Mouse (Mus musculus): ENCODE measurements around the gene Zdhhc13. TPM values are rescaled to one million over a fixed set of nuclear protein-coding genes. Genes with fewer than 3 reads are reported as not detected.

Gene Zdhhc13
- polyA plus RNA-seq (2015; fragmentation: Nextera tagmentation; extraction: Ambion mirVana): 39.3 and 43.5 TPM in 2 replicates

DNA sequence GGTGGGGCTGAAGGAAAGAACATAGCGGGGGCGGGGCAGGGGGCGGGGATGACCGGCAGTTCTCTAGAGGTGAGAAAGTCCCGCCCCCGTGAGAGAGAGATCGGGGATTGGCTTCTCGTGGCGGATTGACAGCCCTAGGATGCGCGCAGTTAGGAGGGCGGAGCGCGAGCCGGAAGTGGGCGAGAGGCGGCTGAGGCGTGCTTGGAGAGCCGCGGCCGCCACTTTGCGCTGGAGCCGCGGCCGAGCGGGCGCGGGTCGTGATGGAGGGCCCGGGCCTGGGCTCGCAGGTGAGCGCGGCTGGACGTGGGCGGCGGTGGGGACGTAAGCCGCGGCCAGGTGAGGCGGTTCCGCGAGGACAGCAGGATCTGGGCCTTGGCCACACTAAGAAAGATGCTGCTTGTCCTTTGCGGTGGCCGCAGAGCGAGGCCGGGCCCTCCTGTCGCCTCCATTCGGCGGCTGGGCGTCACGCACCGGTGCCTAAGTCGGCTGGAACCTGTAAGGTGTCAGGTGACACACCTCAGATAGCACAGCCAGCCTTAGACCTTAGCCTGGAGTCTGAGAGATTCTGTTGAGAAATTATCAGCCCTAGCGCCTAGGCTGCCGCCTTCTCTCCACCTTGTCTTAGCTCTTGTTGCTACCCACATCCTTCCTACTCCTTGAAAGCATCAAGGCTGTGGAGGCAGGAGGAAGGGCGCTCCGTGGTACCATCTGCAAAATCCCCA is at the start of gene Zdhhc13:
Gene Zdhhc13, plus strand, starts transcription at position 153 of the 722 bp plus-strand sequence.
- H3K4me1 ChIP-seq: peaks cover 15% of the 10 kb centered on the region
- peak within 1 kb of the TSS; percentile 84 for H3K4me3 ChIP-seq (replicated peaks)
- WGBS: under 1% methylated on average over 56 of the region's 57 CpGs
- H3K27ac ChIP-seq: peak within 1 kb of the TSS; percentile 94
- peaks cover 6% of the 10 kb centered on the region; the same call in 1 of the 2 replicates for H3K36me3 ChIP-seq
- no peaks in the 10 kb centered on the region for H3K27me3 ChIP-seq
- peak within 1 kb of the TSS; percentile 70 for H3K9ac ChIP-seq
- H3K9me3 ChIP-seq (replicated peaks): no peaks in the 10 kb centered on the region
- ATAC-seq (replicated peaks; ENCODE audit: low FRiP score): peak; percentile 100
- H3K4me2 ChIP-seq: peak within 1 kb of the TSS; percentile 66

DNA sequence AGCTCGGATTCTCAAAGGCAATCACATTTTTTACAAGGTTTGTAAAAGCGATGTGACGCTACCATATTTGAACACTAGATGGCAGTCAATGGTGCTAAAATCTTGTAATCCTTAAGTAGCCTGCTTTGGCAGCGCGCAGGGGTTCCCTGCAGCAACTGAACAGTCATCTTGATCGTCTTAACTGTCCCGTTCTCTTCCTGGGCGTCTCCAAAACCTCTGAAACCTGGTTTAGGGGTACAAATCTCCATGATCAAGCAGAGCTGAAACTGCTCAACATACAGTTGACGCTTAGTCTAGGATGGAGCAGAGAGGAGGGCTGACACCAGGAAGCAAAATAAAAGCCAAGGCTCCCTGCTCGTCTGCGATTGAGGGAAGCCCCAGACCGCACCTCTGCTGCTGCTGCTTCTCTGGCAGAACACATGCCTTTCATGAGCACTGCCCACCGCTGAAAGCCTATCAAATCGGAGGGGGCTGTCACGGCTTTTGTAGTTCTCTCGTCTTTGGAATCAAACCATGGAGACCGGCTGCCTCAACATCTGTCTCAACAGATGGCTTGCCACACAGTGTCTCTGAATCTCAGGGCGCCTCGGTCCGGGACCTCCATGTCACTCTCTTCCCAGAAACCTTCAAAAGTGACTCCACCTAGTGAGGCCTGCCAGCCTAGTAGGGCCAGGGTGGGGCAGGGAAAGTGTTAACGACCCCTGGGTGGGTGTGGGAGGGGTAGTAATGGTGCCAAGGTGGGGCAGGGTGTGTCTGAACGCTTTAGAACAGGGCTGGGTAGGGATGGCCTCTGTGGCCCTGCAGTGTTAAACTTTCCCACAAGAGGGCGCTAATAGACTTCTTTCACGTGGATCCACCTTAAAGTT is 39.3 kb upstream of the Zdhhc13 start:
- peaks cover 13% of the 10 kb centered on the region for H3K4me1 ChIP-seq
- WGBS: 2% methylated on average over 24 of the region's 24 CpGs
- peak overlapping the region; percentile 91 for H3K4me2 ChIP-seq
- no peak overlapping the region for H3K27ac ChIP-seq
- no peaks in the 10 kb centered on the region for H3K9me3 ChIP-seq (replicated peaks)
- H3K9ac ChIP-seq: peak overlapping the region; percentile 45
- no peaks in the 10 kb centered on the region for H3K27me3 ChIP-seq
- no peaks in the 10 kb centered on the region for H3K36me3 ChIP-seq
- peak overlapping the region; percentile 45 for H3K4me3 ChIP-seq (replicated peaks)
- peak; percentile 85 for ATAC-seq (replicated peaks; ENCODE audit: low FRiP score)

DNA sequence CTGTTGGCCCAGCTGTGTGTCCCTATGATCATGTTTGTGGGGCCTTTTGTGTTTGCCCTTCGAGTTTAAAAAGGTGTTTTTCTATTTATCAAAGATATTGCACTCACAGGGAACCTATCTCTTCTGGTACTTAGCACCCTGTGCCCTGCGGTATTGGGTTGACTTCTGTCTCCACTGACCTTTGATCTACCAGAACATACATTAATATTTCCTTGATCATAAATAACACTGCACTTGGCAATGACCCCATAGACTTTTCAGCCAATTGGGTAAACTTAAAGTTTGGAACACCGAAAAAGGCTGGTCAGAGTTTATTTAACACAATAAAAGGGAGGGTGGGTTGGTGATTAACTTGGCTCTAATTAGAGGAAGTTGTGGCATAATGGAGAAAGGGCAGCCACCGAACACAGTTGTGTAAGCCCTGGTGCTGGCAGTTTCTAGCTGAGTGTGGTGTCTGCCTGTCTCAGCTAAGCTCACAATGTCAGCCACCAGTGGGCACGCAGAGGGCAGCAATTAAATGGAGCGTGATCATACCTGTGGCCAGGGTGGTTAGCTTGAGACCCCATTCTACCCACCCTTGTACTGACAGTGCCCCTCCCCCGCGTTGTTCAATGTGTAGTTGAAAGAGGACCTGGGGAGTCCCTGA is 38.5 kb upstream of the Zdhhc13 start:
- Histone ChIP-seq H3K4me2 (peak overlapping the region; percentile 91), H3K4me3 (replicated peaks) (0 out of 2 replicates have a peak overlapping the region, but pooled peaks have one; percentile 45), H3K9ac (no peak overlapping the region), H3K27me3 (no peaks in the 10 kb centered on the region), H3K4me1 (peaks cover 13% of the 10 kb centered on the region), H3K9me3 (replicated peaks) (no peaks in the 10 kb centered on the region), H3K36me3 (no peaks in the 10 kb centered on the region), H3K27ac (peak overlapping the region; percentile 34; the same call in 1 of the 2 replicates)
- 57% methylated on average over 8 of the region's 8 CpGs for WGBS
- peak; percentile 62 for ATAC-seq (replicated peaks; ENCODE audit: low FRiP score)

DNA sequence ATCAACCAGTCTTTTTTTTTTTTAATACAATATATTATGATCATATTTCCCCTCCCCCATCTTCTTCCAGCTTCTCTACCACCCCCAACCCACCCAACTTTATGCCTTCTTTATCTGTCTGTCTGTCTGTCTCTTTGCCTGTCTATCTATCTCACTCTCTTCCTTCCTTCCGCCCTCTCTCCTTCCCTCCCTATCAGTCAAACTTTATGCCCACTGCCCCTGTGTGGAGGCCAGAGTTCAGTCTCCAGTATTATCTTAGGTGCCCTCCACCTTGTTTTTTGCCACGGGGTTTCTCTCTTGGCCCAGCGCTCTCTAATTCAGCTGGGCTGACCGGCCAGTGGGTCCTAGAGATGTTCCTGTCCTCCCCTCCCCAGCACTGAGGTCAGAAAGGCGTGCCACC is 37.6 kb upstream of the Zdhhc13 start:
- Histone ChIP-seq H3K27me3 (no peaks in the 10 kb centered on the region), H3K9ac (no peak overlapping the region), H3K4me1 (peaks cover 13% of the 10 kb centered on the region), H3K4me3 (replicated peaks) (no peak overlapping the region), H3K27ac (no peak overlapping the region), H3K9me3 (replicated peaks) (no peaks in the 10 kb centered on the region), H3K36me3 (no peaks in the 10 kb centered on the region), H3K4me2 (no peak overlapping the region)
- ATAC-seq (replicated peaks; ENCODE audit: low FRiP score): no peak
- WGBS: 78% methylated on average over 5 of the region's 5 CpGs

DNA sequence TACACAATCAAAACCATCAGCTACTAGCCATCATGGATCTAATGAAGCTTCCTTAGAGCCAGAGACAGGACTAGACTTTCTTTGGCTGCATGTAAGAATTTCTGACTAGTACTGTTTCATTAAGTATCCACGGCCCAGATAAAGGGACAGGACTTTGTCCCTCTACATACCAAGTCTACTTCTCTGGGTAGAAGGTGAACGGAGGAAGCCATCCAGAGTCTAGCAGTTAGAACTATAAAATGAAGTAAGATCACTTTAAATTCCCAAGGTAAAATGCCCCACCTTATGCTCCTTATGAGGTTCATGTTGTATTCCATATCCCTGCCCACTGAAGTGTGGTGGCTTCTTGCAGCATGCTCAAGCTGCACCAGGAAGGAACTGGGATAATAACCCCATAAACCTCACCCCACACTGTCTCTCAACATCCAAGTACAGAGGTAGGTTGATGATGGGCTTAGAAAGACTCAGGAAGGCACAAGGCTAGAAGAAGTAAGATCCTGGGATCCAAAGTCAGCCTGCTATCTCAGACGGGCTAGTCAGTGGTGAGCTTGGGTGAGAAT is 34.3 kb upstream of the Zdhhc13 start:
- Histone ChIP-seq H3K9me3 (replicated peaks) (no peaks in the 10 kb centered on the region), H3K4me2 (no peak overlapping the region), H3K9ac (no peak overlapping the region), H3K4me1 (peaks cover 11% of the 10 kb centered on the region), H3K27me3 (no peaks in the 10 kb centered on the region), H3K4me3 (replicated peaks) (no peak overlapping the region), H3K27ac (no peak overlapping the region), H3K36me3 (no peaks in the 10 kb centered on the region)
- ATAC-seq (replicated peaks; ENCODE audit: low FRiP score): no peak
- 76% methylated on average over 3 of the region's 3 CpGs for WGBS

DNA sequence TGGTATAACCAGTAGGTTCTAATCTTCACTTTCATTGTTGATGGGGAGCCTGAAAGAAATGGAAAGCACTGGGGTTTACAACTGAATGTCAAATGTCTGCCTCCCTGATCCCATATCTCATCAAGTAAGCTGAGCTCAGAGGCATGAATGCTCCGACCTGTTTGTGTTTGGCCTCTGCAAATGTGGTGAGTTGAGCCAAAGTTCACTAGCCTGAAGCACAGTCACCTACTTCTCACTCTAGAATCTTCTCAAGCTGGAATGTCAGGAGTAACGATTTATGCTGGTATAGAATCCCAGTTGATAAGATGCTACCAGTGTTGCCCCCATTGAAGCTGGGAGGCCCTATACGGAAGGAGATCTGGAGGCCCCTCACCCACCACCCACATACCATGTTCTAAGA is 33.0 kb upstream of the Zdhhc13 start:
- no peaks in the 10 kb centered on the region for H3K36me3 ChIP-seq
- 71% methylated on average over 3 of the region's 3 CpGs for WGBS
- H3K9me3 ChIP-seq (replicated peaks): no peaks in the 10 kb centered on the region
- no peak overlapping the region for H3K27ac ChIP-seq
- no peaks in the 10 kb centered on the region for H3K27me3 ChIP-seq
- no peak overlapping the region for H3K9ac ChIP-seq
- no peaks in the 10 kb centered on the region; the same call in 1 of the 2 replicates for H3K4me1 ChIP-seq
- no peak overlapping the region for H3K4me2 ChIP-seq
- H3K4me3 ChIP-seq (replicated peaks): no peak overlapping the region
- ATAC-seq (replicated peaks; ENCODE audit: low FRiP score): no peak

DNA sequence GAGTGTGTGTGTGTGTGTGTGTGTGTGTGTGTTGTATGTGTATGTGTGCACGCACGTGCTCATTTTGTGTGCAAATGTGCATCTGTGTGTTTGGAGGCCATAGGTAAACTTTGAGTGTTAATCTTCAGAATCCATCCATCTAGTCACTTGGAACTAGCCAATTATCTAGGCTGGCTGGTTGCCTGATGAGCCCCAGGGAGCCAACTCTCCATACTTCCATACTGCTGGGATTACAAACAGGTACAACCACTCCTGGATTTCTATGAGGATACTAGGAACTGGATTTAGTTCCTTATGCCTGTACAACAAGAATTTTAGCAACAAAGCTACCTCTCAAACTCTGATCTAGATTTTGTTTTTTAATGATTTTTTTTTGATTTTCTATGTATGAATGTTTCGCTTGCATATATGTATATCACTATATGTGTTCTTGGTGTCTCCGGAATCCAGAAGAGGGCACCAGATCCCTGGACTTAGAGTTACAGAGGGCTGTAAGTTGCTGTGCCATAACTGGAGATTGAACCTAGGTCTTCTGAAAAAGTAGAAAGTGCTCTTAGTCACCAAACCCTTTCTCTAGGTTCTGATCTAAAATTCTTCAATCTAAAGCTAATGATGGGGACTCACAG is 32.4 kb upstream of the Zdhhc13 start:
- H3K36me3 ChIP-seq: no peaks in the 10 kb centered on the region
- 92% methylated on average over 4 of the region's 4 CpGs for WGBS
- H3K27ac ChIP-seq: no peak overlapping the region
- ATAC-seq (replicated peaks; ENCODE audit: low FRiP score): no peak
- H3K4me3 ChIP-seq (replicated peaks): no peak overlapping the region
- no peaks in the 10 kb centered on the region for H3K4me1 ChIP-seq
- H3K27me3 ChIP-seq: no peaks in the 10 kb centered on the region
- H3K4me2 ChIP-seq: no peak overlapping the region
- H3K9me3 ChIP-seq (replicated peaks): no peaks in the 10 kb centered on the region
- no peak overlapping the region for H3K9ac ChIP-seq

DNA sequence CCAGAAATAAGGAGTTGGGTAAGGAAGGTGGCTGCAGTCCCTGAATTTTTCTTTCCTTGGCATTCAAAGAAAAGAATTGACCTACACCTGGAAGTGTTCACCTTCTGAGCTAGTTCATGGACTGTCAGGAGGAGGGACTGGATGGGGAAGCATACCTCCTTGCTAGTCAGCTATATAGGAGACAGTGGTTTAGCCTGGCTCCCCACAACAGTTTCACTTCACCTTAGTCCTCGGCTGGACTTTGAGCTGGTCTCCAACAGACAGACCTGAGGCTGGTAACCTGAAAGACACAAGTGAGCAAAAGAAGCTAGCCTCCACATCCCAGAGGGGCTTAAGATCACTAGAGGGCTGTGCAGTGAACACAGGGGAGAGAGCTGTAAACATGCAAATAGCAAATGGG is 30.7 kb upstream of the Zdhhc13 start:
- Histone ChIP-seq H3K4me2 (no peak overlapping the region), H3K27ac (no peak overlapping the region), H3K27me3 (no peaks in the 10 kb centered on the region), H3K4me1 (no peaks in the 10 kb centered on the region), H3K9ac (no peak overlapping the region), H3K4me3 (replicated peaks) (no peak overlapping the region), H3K9me3 (replicated peaks) (no peaks in the 10 kb centered on the region), H3K36me3 (no peaks in the 10 kb centered on the region)
- ATAC-seq (replicated peaks; ENCODE audit: low FRiP score): no peak
- WGBS: 70% methylated on average over 1 of the region's 1 CpGs

DNA sequence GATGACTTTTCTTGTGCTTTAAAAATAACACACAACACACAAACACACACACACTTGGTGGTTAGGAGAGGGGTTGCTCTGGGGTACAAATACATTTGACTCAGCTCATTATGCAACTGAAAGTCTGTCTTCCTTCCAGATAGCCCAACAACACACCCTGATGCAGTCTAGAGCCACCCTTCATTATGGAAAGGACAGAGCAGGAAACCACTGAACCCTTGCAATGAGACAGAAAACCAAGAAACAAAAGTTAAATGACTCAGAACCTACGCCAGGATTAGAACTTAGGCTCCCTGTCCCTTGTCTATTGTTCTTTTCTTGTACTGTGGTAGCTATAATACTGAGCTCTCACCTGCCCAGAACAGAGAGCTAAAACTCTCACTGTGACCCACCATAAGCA is 28.0 kb upstream of the Zdhhc13 start:
- Histone ChIP-seq H3K9ac (no peak overlapping the region), H3K36me3 (no peaks in the 10 kb centered on the region), H3K9me3 (replicated peaks) (no peaks in the 10 kb centered on the region), H3K4me2 (no peak overlapping the region), H3K27me3 (no peaks in the 10 kb centered on the region), H3K4me3 (replicated peaks) (no peak overlapping the region), H3K27ac (no peak overlapping the region), H3K4me1 (no peaks in the 10 kb centered on the region)
- ATAC-seq (replicated peaks; ENCODE audit: low FRiP score): no peak
- 84% methylated on average over 1 of the region's 1 CpGs for WGBS

DNA sequence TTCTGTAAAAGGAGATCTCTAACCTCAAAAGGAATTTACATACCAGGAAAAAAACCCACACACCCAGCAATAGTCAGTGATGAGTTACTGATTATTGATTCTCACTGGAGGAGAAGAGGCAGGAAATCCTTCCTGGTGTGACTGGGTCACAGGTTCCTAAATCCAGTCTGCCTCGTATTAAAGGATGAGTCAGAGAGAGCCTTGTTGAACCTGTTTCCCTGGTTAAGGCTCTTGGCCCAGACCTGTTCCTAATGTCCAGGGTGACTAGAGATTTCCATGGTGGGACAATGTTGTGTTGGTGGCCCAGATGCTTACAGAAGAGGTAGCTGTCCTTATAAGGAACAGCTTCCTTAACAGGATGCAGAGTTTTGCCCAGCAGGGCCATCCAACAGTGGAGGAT is 26.5 kb upstream of the Zdhhc13 start:
- no peak overlapping the region for H3K4me2 ChIP-seq
- no peak overlapping the region for H3K4me3 ChIP-seq (replicated peaks)
- H3K4me1 ChIP-seq: no peaks in the 10 kb centered on the region
- no peaks in the 10 kb centered on the region for H3K27me3 ChIP-seq
- no peak for ATAC-seq (replicated peaks; ENCODE audit: low FRiP score)
- 50% methylated on average over 1 of the region's 1 CpGs for WGBS
- no peak overlapping the region for H3K9ac ChIP-seq
- no peaks in the 10 kb centered on the region for H3K36me3 ChIP-seq
- no peaks in the 10 kb centered on the region for H3K9me3 ChIP-seq (replicated peaks)
- H3K27ac ChIP-seq: no peak overlapping the region

DNA sequence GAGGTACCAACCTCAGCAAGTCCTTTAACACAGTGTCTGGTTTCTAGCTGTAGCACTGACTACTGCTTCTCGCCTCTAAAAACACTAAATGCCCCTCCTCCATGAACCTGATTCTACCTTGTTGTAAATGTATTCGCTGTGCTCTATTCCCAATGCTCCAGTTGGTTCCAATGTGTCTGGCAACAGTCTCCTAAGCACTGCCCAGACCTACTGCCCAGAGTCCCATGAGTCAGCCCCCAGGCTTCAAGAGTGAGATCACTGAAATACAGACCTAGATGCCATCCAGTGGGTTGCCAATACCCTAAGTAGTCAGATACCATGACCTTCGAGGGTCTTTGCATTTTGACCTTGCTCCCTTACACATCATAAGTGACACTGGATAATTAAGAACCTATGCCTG is 26.1 kb upstream of the Zdhhc13 start:
- Histone ChIP-seq H3K9me3 (replicated peaks) (no peaks in the 10 kb centered on the region), H3K4me3 (replicated peaks) (no peak overlapping the region), H3K36me3 (no peaks in the 10 kb centered on the region), H3K4me1 (no peaks in the 10 kb centered on the region), H3K27me3 (no peaks in the 10 kb centered on the region), H3K9ac (no peak overlapping the region), H3K27ac (no peak overlapping the region), H3K4me2 (no peak overlapping the region)
- 78% methylated on average over 3 of the region's 3 CpGs for WGBS
- no peak for ATAC-seq (replicated peaks; ENCODE audit: low FRiP score)

Data from kidney, embryonic 15.5 days (tissue).